Mouse (Mus musculus): ENCODE data around the gene Cygb. TPM values are rescaled to one million over a fixed set of nuclear protein-coding genes. Genes with fewer than 3 reads are reported as not detected.

Gene Cygb
- polyA plus RNA-seq, 1 experiment from 2014 or later: 29.3 TPM

- no peaks in the 10 kb centered on the region for H3K9me3 ChIP-seq (replicated peaks; ENCODE audit: control insufficient read depth, low read length, poor library complexity, severe bottlenecking)
- no peak overlapping the region for H3K27ac ChIP-seq (ENCODE audit: low read length)
- no peaks in the 10 kb centered on the region for H3K36me3 ChIP-seq (ENCODE audit: control insufficient read depth, insufficient read depth, low read length)
- no peak for ATAC-seq
- no peak overlapping the region for H3K4me3 ChIP-seq (ENCODE audit: low read depth, low read length)
- WGBS: 92% methylated on average over 12 of the region's 12 CpGs
- no peaks in the 10 kb centered on the region for H3K4me1 ChIP-seq (ENCODE audit: control insufficient read depth, insufficient read depth, low read length)
- no peak overlapping the region for H3K9ac ChIP-seq (ENCODE audit: low read depth, low read length)
- H3K27me3 ChIP-seq (ENCODE audit: control insufficient read depth, insufficient read depth, low read depth, low read length): no peaks in the 10 kb centered on the region
- H3K4me2 ChIP-seq (ENCODE audit: low read length): no peak overlapping the region
Observed at GRCm38 (mm10) chr11:116604097-116604496, 50.0 kb downstream of the Cygb start.

GRCm38 (mm10) chr11:116603339-116603738 is 50.8 kb downstream of the Cygb start:
- no peak overlapping the region for H3K4me2 ChIP-seq (ENCODE audit: low read length)
- no peaks in the 10 kb centered on the region for H3K9me3 ChIP-seq (replicated peaks; ENCODE audit: control insufficient read depth, low read length, poor library complexity, severe bottlenecking)
- H3K4me1 ChIP-seq (ENCODE audit: control insufficient read depth, insufficient read depth, low read length): no peaks in the 10 kb centered on the region
- ATAC-seq: no peak
- H3K27me3 ChIP-seq (ENCODE audit: control insufficient read depth, insufficient read depth, low read depth, low read length): no peaks in the 10 kb centered on the region
- H3K27ac ChIP-seq (ENCODE audit: low read length): no peak overlapping the region
- H3K36me3 ChIP-seq (ENCODE audit: control insufficient read depth, insufficient read depth, low read length): no peaks in the 10 kb centered on the region
- H3K4me3 ChIP-seq (ENCODE audit: low read depth, low read length): no peak overlapping the region
- no peak overlapping the region for H3K9ac ChIP-seq (ENCODE audit: low read depth, low read length)
- 87% methylated on average over 10 of the region's 10 CpGs for WGBS

- Histone ChIP-seq H3K9ac (ENCODE audit: low read depth, low read length) (no peak overlapping the region), H3K27ac (ENCODE audit: low read length) (no peak overlapping the region), H3K4me2 (ENCODE audit: low read length) (no peak overlapping the region), H3K4me3 (ENCODE audit: low read depth, low read length) (no peak overlapping the region), H3K4me1 (ENCODE audit: control insufficient read depth, insufficient read depth, low read length) (no peaks in the 10 kb centered on the region), H3K9me3 (replicated peaks; ENCODE audit: control insufficient read depth, low read length, poor library complexity, severe bottlenecking) (no peaks in the 10 kb centered on the region), H3K27me3 (ENCODE audit: control insufficient read depth, insufficient read depth, low read depth, low read length) (no peaks in the 10 kb centered on the region), H3K36me3 (ENCODE audit: control insufficient read depth, insufficient read depth, low read length) (no peaks in the 10 kb centered on the region)
- no peak for ATAC-seq
- 87% methylated on average over 8 of the region's 8 CpGs for WGBS
Observed at GRCm38 (mm10) chr11:116602043-116602442, 52.1 kb downstream of the Cygb start.

- H3K27ac ChIP-seq (ENCODE audit: low read length): no peak overlapping the region
- H3K9ac ChIP-seq (ENCODE audit: low read depth, low read length): no peak overlapping the region
- no peaks in the 10 kb centered on the region for H3K4me1 ChIP-seq (ENCODE audit: control insufficient read depth, insufficient read depth, low read length)
- H3K9me3 ChIP-seq (replicated peaks; ENCODE audit: control insufficient read depth, low read length, poor library complexity, severe bottlenecking): no peaks in the 10 kb centered on the region
- no peaks in the 10 kb centered on the region for H3K36me3 ChIP-seq (ENCODE audit: control insufficient read depth, insufficient read depth, low read length)
- H3K4me3 ChIP-seq (ENCODE audit: low read depth, low read length): no peak overlapping the region
- ATAC-seq: no peak
- H3K27me3 ChIP-seq (ENCODE audit: control insufficient read depth, insufficient read depth, low read depth, low read length): no peaks in the 10 kb centered on the region
- WGBS: 88% methylated on average over 8 of the region's 8 CpGs
- H3K4me2 ChIP-seq (ENCODE audit: low read length): no peak overlapping the region
Observed at GRCm38 (mm10) chr11:116601166-116601565, 52.9 kb downstream of the Cygb start.

- H3K4me2 ChIP-seq (ENCODE audit: low read length): no peak overlapping the region
- no peak for ATAC-seq
- H3K27ac ChIP-seq (ENCODE audit: low read length): no peak overlapping the region
- H3K27me3 ChIP-seq (ENCODE audit: control insufficient read depth, insufficient read depth, low read depth, low read length): no peaks in the 10 kb centered on the region
- H3K36me3 ChIP-seq (ENCODE audit: control insufficient read depth, insufficient read depth, low read length): no peaks in the 10 kb centered on the region
- H3K4me3 ChIP-seq (ENCODE audit: low read depth, low read length): no peak overlapping the region
- H3K9me3 ChIP-seq (replicated peaks; ENCODE audit: control insufficient read depth, low read length, poor library complexity, severe bottlenecking): no peaks in the 10 kb centered on the region
- H3K9ac ChIP-seq (ENCODE audit: low read depth, low read length): no peak overlapping the region
- 93% methylated on average over 15 of the region's 15 CpGs for WGBS
- no peaks in the 10 kb centered on the region for H3K4me1 ChIP-seq (ENCODE audit: control insufficient read depth, insufficient read depth, low read length)
Observed at GRCm38 (mm10) chr11:116599230-116599629, 54.9 kb downstream of the Cygb start.

GRCm38 (mm10) chr11:116598193-116598592 is 55.9 kb downstream of the Cygb start:
- Histone ChIP-seq H3K27me3 (ENCODE audit: control insufficient read depth, insufficient read depth, low read depth, low read length) (no peaks in the 10 kb centered on the region), H3K4me2 (ENCODE audit: low read length) (no peak overlapping the region), H3K9me3 (replicated peaks; ENCODE audit: control insufficient read depth, low read length, poor library complexity, severe bottlenecking) (no peaks in the 10 kb centered on the region), H3K4me1 (ENCODE audit: control insufficient read depth, insufficient read depth, low read length) (no peaks in the 10 kb centered on the region), H3K36me3 (ENCODE audit: control insufficient read depth, insufficient read depth, low read length) (no peaks in the 10 kb centered on the region), H3K27ac (ENCODE audit: low read length) (no peak overlapping the region), H3K4me3 (ENCODE audit: low read depth, low read length) (no peak overlapping the region), H3K9ac (ENCODE audit: low read depth, low read length) (no peak overlapping the region)
- 78% methylated on average over 8 of the region's 8 CpGs for WGBS
- ATAC-seq: no peak

GRCm38 (mm10) chr11:116596766-116597165 is 57.3 kb downstream of the Cygb start:
- H3K4me3 ChIP-seq (ENCODE audit: low read depth, low read length): no peak overlapping the region
- no peak overlapping the region for H3K27ac ChIP-seq (ENCODE audit: low read length)
- no peak overlapping the region for H3K9ac ChIP-seq (ENCODE audit: low read depth, low read length)
- H3K9me3 ChIP-seq (replicated peaks; ENCODE audit: control insufficient read depth, low read length, poor library complexity, severe bottlenecking): no peaks in the 10 kb centered on the region
- H3K27me3 ChIP-seq (ENCODE audit: control insufficient read depth, insufficient read depth, low read depth, low read length): no peaks in the 10 kb centered on the region
- no peaks in the 10 kb centered on the region for H3K36me3 ChIP-seq (ENCODE audit: control insufficient read depth, insufficient read depth, low read length)
- 0 out of 2 replicates have a peak, but pooled peaks cover 2% of the 10 kb centered on the region for H3K4me1 ChIP-seq (ENCODE audit: control insufficient read depth, insufficient read depth, low read length)
- 87% methylated on average over 19 of the region's 19 CpGs for WGBS
- ATAC-seq: no peak
- H3K4me2 ChIP-seq (ENCODE audit: low read length): no peak overlapping the region

Other genes with a start within 250 kb of the Cygb start
- 32.3 and 41.8 TPM in 2 replicates for gene Rnf157, start 241.3 kb downstream of the Cygb start, polyA plus RNA-seq (2015; fragmentation: Nextera tagmentation; extraction: Ambion mirVana)
- gene Ubald2, start 220.2 kb downstream of the Cygb start, polyA plus RNA-seq (2015; fragmentation: Nextera tagmentation; extraction: Ambion mirVana): 36.2 and 36.3 TPM in 2 replicates
- 0.08 TPM in 1 of 2 replicates, not detected in the other for gene Qrich2, start 188.1 kb downstream of the Cygb start, polyA plus RNA-seq (2015; fragmentation: Nextera tagmentation; extraction: Ambion mirVana)
- 177 and 198 TPM in 2 replicates for gene Prpsap1, start 160.1 kb downstream of the Cygb start, polyA plus RNA-seq (2015; fragmentation: Nextera tagmentation; extraction: Ambion mirVana)
- gene Sphk1, start 123.4 kb downstream of the Cygb start, polyA plus RNA-seq (2015; fragmentation: Nextera tagmentation; extraction: Ambion mirVana): 4.4 and 5.5 TPM in 2 replicates
- gene Ube2o, start 72.9 kb downstream of the Cygb start, polyA plus RNA-seq (2015; fragmentation: Nextera tagmentation; extraction: Ambion mirVana): 15.5 and 17.0 TPM in 2 replicates
- 0.20 and 0.36 TPM in 2 replicates for gene Aanat, start 67.9 kb downstream of the Cygb start, polyA plus RNA-seq (2015; fragmentation: Nextera tagmentation; extraction: Ambion mirVana)
- 0.93 and 1.2 TPM in 2 replicates for gene Rhbdf2, start 27.3 kb downstream of the Cygb start, polyA plus RNA-seq (2015; fragmentation: Nextera tagmentation; extraction: Ambion mirVana)
- 3.7 and 4.4 TPM in 2 replicates for gene Prcd, start 779 bp downstream of the Cygb start, polyA plus RNA-seq (2015; fragmentation: Nextera tagmentation; extraction: Ambion mirVana)
- gene St6galnac1, start 121.2 kb upstream of the Cygb start, polyA plus RNA-seq (2015; fragmentation: Nextera tagmentation; extraction: Ambion mirVana): 0.09 TPM in 1 of 2 replicates, not detected in the other
- gene Mxra7, start 173.7 kb upstream of the Cygb start, polyA plus RNA-seq (2015; fragmentation: Nextera tagmentation; extraction: Ambion mirVana): 21.8 and 22.6 TPM in 2 replicates
- 65.2 and 67.4 TPM in 2 replicates for gene Mettl23, start 189.0 kb upstream of the Cygb start, polyA plus RNA-seq (2015; fragmentation: Nextera tagmentation; extraction: Ambion mirVana)
- 66.3 and 73.0 TPM in 2 replicates for gene Jmjd6, start 189.1 kb upstream of the Cygb start, polyA plus RNA-seq (2015; fragmentation: Nextera tagmentation; extraction: Ambion mirVana)
- 56.1 and 56.2 TPM in 2 replicates for gene Mfsd11, start 198.1 kb upstream of the Cygb start, polyA plus RNA-seq (2015; fragmentation: Nextera tagmentation; extraction: Ambion mirVana)
- gene Srsf2, start 198.8 kb upstream of the Cygb start, polyA plus RNA-seq (2015; fragmentation: Nextera tagmentation; extraction: Ambion mirVana): 549 and 567 TPM in 2 replicates

Measured in midbrain, embryonic 16.5 days (tissue).